Mouse (Mus musculus) left cerebral cortex, adult 8-10 months (tissue): ENCODE measurements around the gene Sgpp2. TPM values are rescaled to one million over a fixed set of nuclear protein-coding genes. Genes with fewer than 3 reads are reported as not detected.

Experiments
- DNase-seq, 2 experiments: peaks; one replicate each; pipeline ENCODE4 v3.0.0; 2022; ENCODE audit warnings: low spot score in 2 of 2
- total RNA-seq, 4 experiments: library from RNA; stranded (reverse); gene quantifications; 2 replicates each; pipeline ENCODE4 v1.2.4; 2022

Gene Sgpp2
- total RNA-seq: 10 to 100 TPM; 12.1 to 14.9 (median 13.5) TPM

- DNase-seq: peak; percentile 12 to 25
Measured at GRCm38 (mm10) chr1:78310021-78310752, at the start of gene Sgpp2. Gene Sgpp2 (plus strand): TSS chr1:78310345.

GRCm38 (mm10) chr1:78267519-78267918 is 42.6 kb upstream of the Sgpp2 start:
- no peak for DNase-seq

GRCm38 (mm10) chr1:78272915-78273314 is 37.2 kb upstream of the Sgpp2 start:
- DNase-seq: no peak

- DNase-seq: no peak
Measured at GRCm38 (mm10) chr1:78279128-78279527, 31.0 kb upstream of the Sgpp2 start.

- no peak for DNase-seq
Measured at GRCm38 (mm10) chr1:78292397-78292796, 17.7 kb upstream of the Sgpp2 start.

- no peak for DNase-seq
Measured at GRCm38 (mm10) chr1:78299670-78300225, 10.4 kb upstream of the Sgpp2 start.

- no peak for DNase-seq
Measured at GRCm38 (mm10) chr1:78308688-78309087, 1.5 kb upstream of the Sgpp2 start.

- DNase-seq: no peak
Measured at GRCm38 (mm10) chr1:78309280-78309679, 865 bp upstream of the Sgpp2 start.

- DNase-seq: peak; percentile 9 to 33
Measured at GRCm38 (mm10) chr1:78310861-78311341, 756 bp downstream of the Sgpp2 start.

- no peak for DNase-seq
Measured at GRCm38 (mm10) chr1:78311482-78311881, 1.3 kb downstream of the Sgpp2 start.

GRCm38 (mm10) chr1:78312917-78313316 is 2.8 kb downstream of the Sgpp2 start:
- DNase-seq: no peak

- DNase-seq: no peak
Measured at GRCm38 (mm10) chr1:78313961-78314360, 3.8 kb downstream of the Sgpp2 start.

- no peak for DNase-seq
Measured at GRCm38 (mm10) chr1:78318089-78318760, 8.1 kb downstream of the Sgpp2 start.

- no peak for DNase-seq
Measured at GRCm38 (mm10) chr1:78320291-78320690, 10.1 kb downstream of the Sgpp2 start.

- no peak for DNase-seq
Measured at GRCm38 (mm10) chr1:78322098-78322778, 12.1 kb downstream of the Sgpp2 start.

- DNase-seq: no peak
Measured at GRCm38 (mm10) chr1:78322844-78323243, 12.7 kb downstream of the Sgpp2 start.

GRCm38 (mm10) chr1:78324044-78324443 is 13.9 kb downstream of the Sgpp2 start:
- DNase-seq: no peak

GRCm38 (mm10) chr1:78325851-78326250 is 15.7 kb downstream of the Sgpp2 start:
- no peak for DNase-seq

- no peak for DNase-seq
Measured at GRCm38 (mm10) chr1:78328646-78329045, 18.5 kb downstream of the Sgpp2 start.

GRCm38 (mm10) chr1:78329861-78330260 is 19.7 kb downstream of the Sgpp2 start:
- no peak for DNase-seq

- no peak for DNase-seq
Measured at GRCm38 (mm10) chr1:78330620-78331158, 20.5 kb downstream of the Sgpp2 start.

GRCm38 (mm10) chr1:78337726-78338125 is 27.6 kb downstream of the Sgpp2 start:
- DNase-seq: no peak
